Mouse (Mus musculus) T-helper 2 cell (primary cell): Measurements from ENCODE around the gene 1700013G24Rik.

Source experiments
- in situ Hi-C: fragments of 300-600 bp; cut with MboI, MseI; formaldehyde crosslinking; loops from one replicate; pipeline ENCODE4 v1.15.1; 2025; ENCODE audit warnings: high pct_unique_total_duplicates

The 1700013G24Rik gene

DNA sequence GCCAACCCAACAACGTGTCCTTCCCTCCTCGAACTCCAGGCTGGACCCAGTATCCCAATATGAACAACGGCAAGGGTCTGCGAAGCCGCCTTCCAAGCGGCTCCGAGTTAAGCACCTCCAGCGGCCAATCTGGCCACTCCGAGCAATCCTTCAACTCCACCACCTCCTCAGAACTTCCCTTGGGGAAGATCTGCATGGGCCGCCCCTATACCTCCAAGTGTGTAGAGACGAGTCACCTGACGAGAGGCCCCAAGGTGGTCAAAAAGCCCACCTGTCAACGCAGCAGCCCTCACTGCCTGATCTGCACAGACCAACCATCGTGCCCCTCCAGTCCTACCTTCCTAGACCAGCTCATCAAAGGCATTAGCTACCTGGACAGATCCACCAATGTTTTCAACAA lies 1.5 kb downstream of the 1700013G24Rik start:
- in situ Hi-C loops, result no loop called here

DNA sequence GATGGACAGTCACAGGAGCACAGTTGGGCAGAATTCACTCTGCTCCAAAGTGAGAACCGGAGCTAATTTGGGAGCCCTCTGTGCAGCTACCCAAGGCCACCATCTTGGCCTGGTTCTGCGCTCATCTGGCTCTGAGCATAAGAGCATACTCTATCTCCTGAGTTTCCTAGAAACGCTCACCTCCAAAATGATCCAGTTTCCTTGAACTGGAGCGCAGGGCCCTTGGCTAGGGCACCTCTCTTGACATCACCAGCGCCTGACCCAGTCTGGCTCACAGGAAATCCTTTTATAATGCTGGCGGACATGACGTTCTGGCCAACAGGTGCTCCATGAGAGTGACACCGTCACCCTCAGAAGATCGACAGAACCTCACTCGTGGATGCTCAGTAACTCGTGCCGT lies 3.5 kb downstream of the 1700013G24Rik start:
- in situ Hi-C loops, result no loop called here

DNA sequence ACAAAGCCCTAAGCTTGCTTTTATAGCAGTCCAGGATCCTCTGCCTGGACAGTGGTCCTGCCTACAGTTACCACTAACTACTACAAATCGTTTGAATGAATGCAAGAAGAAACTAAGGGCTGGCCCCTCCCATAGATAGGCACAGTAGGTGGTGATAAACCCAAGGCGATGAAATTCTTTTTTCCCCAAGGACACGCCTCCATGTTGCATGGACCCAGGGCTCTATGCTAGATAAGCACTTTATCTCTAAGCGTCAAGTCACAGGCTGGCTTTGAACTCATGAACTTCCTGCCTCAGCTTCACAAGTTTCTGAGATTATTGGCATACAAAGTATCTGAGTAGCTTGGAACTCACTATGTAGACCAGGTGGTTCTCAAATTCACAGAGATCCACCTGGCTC lies 4.2 kb downstream of the 1700013G24Rik start:
- in situ Hi-C loops, result no loop called here

DNA sequence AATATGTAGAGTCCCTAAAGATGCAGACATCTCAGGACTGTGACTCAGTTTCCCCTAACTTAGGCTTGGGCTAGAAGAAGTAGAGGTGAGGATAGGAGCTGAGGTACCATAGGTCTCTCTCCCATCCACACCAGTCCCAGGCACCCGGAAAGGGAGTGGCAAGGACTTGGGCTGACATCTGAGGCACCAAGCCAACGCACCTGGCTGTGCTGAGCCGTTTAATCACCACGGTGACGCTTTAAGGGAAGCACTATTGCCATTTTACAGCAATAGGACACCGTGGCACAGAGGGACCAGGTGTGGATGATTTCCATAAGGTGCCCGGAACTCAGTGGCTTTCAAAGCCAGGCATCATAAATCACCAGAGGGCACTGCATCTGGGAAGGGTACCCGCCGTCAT lies 5.2 kb downstream of the 1700013G24Rik start:
- in situ Hi-C loops, result no loop called here

DNA sequence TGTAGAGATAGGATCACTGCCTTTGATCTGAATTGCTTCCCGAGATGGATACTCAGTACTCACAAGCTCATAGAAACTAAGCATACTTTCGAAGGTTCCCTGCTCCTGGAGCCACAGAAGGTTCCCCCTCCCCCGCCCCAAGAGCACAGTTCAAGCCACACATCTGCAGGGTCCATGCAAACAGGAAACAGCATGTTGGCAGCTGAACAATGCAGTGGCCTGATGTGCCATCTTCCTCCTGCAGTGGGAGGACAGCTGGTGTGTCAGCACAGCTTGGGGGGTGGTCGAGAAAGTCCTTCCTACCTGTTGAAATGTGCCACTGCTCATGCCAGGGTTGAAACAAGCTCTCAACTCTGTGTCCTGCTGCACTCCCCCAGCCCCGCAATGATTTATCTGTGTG lies 5.8 kb downstream of the 1700013G24Rik start:
- in situ Hi-C loops, result no loop called here

DNA sequence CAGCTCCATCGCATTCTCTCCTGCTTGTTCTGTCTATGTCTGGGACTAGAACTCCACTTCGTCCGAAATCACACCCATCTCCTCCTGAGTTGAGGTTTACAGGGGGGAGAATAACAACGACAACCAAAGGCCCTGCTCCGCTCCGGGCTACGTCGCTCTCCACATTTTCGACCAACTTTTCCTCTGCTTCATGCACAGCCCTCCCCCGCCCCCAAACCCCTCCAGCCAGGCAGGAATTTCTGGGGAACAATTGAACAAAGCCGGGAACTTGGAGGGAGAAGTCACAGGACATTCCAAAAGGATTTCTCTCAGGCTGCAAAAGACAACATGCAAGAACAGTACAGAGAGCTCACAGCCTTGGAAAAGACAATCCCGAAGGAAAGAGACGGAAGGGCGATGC lies 7.6 kb downstream of the 1700013G24Rik start:
- in situ Hi-C loops, result loop anchor here (5.0 kb wide), 1 partner anchor 88 kb away; no protein-coding TSS in a partner anchor

DNA sequence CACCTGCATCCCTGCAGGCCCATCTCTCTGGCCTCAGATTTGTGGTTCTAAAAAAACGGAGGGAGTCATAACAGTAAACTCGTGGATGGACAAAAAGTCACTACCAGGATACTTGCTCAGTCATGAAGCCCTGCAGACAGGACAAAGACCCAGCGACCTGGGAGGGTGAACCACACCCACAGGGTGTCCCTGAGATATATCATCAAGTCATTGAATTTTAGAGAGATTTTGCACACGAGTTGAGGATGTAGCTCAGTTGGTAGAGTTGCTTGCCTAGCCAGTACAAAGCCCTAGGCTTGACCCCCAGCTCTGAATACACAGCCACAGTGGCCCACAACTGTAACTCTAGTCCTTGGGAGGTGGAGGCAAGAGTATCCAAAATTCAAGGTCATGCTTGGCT lies 8.1 kb downstream of the 1700013G24Rik start:
- in situ Hi-C loops, result loop anchor here (5.0 kb wide), 1 partner anchor 89 kb away; no protein-coding TSS in a partner anchor

DNA sequence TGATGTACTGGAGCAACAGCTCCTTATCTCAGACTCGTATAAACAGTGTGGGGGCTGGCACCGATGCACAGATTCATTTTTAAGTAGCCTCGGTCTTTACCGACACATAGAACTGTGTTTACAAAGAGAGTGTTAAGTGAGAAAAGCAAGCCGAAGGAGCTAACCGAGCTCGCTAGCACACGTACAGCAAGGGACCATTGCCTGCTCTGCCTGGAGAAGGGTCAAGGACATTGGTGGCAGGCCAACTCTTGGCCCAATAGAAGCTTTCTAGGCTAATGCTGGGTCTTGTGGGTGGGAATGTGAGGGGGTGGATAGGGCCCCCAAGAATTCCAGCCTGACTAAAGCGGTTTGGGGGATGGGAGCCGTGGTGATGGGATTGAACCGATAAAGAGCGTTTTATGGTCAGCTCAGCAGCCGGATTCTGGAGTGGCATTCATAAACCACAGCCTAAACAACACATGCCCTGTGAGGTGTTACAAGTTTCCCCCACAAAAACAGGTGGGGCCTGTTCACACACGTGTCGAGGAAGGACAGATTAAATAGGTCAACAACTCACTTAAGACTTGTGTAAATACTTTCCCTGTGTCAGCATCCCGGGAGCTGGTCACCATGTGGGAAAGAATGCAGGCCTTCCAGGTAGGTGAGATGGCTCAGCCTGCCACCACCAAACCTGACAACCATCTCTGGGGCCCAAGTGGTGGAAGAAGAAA lies 9.1 kb downstream of the 1700013G24Rik start:
- in situ Hi-C loops, result loop anchor here (5.0 kb wide), 1 partner anchor 90 kb away; no protein-coding TSS in a partner anchor

DNA sequence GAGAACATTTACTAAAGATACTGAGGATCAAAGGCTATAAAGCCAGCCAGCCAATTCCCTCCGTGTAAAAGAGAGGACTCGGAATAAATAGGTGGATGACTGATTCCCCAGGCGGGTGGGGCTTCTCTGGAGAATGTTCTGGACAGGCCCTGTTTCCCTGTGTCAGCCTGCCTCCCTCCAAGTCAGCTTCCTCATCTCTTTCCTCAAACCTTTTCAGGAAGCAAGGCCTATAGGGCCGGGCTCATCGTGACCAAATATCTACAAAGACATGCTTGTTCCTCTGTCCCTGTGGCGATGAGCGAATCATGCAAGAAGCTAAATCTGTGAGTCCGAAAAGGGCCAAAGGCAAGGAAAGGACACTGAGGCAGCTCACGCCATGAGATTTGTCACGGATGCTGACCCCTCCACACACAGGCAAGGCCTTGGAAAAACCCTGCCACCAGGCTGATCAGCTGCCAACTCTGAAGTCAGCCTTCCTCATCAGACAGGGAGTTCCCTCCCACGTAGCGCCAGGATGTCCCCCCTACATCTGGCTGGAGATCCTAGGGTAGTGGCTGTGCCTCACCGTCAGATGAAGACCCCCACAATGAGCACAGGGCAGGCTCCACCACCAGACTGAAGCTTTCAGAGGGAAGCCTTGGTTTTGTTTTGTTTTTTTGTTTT lies 12.2 kb downstream of the 1700013G24Rik start:
- in situ Hi-C loops, result no loop called here

DNA sequence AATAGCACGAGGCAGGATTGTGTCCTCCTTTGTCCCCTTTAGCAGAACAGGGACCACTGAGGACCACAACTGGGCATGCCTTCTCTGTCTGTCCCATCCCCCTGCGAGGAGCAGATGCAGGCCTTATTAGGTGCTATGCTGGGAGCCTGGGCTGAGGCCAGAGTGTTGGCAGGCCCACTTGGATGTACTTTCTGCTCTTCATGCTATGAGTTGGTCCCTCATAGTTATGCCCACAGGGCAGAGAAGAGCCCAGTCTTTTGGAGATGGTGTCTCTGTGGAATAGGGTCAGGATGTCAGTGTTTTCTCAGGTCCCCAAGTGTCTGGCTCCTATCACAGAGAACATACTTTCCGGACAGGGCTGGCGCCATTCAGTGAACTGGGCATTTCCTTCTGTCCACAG lies 13.9 kb downstream of the 1700013G24Rik start:
- in situ Hi-C loops, result no loop called here

DNA sequence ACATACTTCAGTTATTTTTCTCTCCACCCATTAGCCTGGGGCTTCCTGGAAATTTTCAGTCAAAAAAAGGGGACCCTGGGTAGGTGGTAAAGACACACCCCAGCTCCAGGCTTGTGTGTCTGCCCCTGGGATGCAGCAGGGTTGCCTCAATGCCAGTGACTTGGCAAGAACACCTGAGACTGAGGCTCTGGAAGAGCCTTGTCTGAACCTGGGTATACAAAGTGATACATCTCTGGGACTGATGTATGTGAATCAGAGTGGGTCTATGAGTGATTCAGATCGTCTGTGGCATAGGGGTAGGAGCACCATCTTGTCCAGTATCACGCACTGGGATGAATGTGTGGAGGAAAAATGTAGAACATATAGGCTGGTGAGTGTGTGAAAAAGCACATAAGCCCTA lies 14.4 kb downstream of the 1700013G24Rik start:
- in situ Hi-C loops, result no loop called here

DNA sequence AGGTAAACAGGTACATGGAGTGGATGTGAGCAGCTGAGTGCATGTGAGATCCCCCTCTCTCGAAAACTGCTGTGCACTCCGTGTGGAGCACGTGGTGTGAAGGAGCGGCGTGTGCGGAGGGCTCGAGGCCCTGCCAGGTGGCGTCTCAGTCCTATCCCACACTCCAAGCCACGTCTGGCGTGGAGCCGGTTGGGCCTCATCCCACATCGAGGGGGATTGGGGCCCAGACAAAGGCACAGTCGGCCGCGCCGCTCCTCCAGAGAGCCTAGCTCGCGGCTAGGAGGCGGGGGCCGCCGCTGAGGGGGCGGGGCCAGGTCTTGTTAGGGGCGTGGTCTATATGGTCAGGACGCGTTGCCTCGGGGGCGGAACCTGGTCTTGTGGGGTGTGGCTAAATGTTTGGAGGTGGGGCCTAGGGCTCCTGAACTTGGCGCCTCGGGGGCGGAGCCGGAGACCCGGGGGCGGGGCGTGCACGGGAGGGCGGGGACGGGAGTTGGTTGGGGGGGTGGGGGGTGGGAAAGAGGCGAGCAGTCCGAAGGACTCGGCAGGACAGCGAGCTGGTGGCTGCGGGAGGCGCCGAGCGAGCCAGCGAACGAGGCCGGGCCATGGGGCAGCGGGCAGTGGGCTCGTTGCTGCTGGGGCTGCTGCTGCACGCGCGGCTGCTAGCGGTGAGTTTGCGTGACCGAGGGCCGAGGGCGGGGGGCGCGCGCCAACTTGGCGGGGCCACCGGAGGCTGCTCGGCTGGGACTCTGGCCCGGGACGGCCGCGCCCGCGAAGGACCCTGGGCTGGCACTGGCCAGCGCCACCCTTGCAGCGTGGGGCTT lies 15.4 kb downstream of the 1700013G24Rik start, which contains the start of gene Hspg2:
Hspg2 (plus strand) TSS at position 510 of the 821 bp plus-strand sequence.
- in situ Hi-C loops, result no loop called here

DNA sequence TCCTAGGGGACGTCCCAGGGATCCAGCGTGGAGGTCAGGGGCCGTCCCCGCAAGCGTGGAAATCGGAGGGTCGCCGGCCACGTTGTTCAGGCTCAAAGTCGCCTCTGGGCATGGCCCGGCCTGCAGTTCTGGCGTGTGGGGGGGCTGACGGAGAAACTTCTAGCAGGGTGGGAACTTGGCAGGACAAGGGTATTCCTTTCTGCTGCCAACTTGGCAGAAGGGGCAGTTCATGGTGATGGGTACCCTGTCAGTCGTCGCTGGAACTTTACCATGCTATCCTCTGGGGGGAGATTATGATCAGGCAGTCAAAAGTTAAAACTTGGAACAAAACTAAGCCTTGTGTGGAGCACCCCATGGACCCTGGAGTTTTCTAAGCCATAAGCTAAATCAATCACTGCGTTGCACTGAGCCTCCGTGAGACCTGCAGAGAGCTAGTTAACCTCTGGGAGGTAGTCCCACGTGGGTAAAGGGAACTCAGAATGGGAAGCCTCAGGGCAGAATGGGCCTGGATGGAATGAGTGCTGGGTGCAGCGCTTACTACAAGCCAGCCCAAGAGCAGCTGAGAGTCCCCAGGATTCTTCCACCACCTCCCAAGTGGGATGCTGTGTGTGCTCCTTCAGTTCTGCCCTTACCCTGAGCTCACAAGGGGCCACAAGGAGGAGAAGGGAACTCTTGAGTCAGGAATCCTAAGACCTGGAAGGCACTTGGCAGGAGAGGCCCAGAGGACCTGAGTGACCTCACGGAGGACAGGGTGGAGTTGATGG lies 16.2 kb downstream of the 1700013G24Rik start:
- in situ Hi-C loops, result no loop called here

DNA sequence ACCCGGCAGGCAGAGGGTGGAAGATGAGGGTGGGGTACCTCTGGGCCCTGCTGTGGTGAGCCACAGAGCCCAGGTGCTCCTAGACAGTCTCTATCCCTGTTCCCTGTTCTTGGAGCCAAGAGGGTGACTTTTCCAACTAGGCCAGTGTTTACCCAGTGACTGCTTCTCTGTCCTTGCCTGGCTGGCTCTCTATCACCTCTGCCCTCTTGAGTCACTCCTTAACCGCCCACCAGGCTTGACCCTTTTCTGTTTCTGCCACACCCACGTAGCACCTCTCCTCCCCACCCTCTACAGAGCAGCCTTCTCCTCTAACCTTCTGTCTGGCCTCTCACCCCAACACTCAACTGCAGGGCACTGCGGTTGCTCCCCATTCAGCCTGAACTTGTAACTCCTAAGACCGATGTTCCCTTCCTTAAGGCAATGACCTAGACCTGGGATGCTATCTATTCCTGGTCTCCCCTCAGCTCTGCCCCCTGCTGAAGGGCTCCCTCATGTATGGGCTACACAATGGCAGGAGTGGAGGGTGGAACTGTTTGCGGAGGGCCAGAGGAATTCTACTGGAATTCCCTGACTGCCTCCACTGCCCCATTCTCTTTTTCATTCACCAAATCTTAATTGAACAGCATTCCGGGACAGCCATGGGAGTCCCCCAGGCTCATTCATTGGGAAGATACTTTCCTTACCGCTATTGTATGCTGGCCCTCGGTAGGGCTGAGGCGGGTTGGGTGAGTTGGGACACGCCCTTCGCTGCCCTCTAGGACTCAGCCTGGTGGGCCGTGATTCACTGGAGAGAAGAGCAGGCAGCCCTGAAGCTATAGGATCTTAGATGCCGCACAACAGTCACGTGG lies 17.0 kb downstream of the 1700013G24Rik start:
- in situ Hi-C loops, result no loop called here

DNA sequence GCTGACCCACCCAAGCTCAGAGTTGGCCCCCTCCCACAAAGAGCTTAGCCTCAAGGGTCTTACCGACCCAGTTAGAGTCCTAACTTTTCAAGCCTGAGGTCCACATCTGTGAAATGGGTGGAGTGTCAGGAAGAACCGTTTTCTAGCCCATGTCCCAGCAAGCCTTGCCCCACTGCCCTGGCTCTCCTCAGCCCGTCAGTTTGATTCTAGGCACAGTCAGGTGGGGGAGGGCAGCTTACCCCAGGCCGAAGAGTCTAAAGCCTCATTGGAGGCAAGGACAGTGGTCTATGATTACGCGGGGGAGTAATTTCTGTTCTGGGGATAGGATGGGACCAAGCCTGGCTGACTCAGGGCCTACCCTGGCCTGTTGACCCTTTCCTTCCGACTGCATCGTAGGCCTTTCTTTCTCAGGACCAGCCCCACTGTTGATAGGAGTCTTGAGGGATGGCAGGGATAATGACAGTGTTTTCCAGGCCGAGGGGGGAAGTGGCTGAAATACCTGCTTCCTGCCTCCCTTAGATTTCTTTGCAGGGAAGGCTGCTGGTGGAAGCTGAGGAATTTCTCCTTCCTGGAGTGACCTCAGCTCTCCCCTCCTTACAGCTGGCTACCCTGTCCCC lies 17.7 kb downstream of the 1700013G24Rik start:
- in situ Hi-C loops, result no loop called here

DNA sequence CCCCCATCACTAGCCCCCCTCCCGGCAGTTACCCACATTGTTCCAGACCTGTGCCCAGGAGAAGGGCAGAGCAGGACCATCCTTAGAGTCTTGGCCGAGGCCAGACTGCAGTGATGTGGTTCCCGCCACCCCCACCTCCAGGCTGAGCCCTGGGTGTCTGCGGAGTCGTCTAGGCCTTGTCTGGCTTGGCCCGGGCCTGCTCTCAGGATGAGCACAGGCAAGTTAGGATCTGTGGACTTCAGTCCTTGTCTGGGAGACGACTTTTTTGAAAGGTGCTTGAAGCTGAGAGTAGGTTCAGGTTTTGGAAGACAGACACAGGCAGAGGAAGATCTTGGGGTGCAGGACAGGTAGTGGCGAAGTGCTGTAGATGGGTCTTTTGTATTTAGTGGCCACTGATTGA lies 18.2 kb downstream of the 1700013G24Rik start:
- in situ Hi-C loops, result no loop called here

DNA sequence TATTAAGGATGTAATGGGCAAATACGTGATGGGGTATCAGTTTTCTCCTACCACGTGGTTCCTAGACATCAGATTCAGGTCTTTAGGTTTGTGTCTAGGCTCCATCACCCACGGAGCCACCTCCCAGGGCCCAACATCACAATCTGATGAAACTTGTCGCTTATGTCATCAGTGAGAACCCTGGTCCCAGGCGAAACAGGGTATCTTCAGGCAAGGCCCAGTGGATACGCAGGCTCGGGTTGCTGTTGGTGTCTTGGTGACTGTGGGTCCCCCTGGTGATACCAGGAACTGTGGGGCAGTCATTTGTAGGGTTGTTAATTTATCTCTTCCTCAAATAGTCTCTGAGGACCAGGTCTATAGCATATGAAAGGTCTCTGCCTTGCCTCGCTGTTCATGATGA lies 20.2 kb downstream of the 1700013G24Rik start:
- in situ Hi-C loops, result no loop called here

DNA sequence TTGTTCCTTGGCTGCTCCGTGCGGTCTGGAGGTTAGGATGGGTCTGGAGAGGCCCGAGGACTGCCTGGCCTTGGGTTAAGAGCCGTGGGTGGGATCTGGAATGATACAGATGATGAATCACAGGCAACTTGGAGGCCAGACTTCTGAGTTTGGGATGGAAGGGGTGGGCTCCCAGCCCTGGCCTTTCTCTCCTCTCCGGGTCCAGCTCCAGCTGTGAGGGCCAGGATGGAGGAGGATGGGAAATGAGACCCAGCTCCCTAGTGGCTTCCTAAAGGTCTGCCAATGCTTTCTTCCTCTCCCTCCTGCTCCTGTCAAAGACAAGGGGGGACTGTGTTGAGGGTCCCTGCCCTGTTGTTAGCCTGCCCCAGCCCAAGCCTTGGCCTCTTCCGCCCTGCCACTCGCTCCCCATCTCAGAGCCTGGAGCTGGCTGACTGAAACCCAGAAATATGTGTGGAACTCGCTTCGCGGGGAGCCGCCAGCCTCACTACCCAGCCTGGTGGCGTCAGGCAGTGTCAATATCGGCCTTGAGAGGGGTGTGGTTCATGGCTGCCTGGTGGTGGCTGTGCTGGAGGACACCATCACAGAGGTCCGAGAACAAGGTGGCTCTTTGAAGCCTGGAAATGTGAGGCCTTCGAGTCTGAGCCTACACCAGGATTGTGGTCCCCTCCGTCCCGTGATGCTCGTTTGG lies 20.8 kb downstream of the 1700013G24Rik start:
- in situ Hi-C loops, result no loop called here

DNA sequence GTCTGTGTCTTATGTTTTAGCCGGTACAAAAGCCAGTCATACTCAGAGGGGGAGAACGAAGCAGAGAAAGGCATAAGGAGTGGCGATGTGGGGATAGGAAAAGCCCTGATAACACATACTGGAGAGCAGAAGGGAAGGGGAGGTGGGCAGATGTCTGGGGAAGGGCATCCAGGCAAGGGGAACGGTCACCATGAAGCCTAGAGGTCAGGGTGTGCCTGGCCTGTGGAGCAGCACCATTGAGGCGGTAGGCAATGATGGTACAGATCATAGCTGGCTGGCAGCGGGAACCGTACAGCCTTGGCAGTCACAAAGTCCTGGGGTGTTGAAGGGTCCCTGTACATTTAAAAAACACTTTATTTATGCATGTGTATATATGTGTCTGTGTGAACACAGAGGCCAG lies 21.6 kb downstream of the 1700013G24Rik start:
- in situ Hi-C loops, result no loop called here
